Mouse (Mus musculus) midbrain, embryonic 11.5 days (tissue): ENCODE data around the gene Gm266. TPM values are rescaled to one million over a fixed set of nuclear protein-coding genes. Genes with fewer than 3 reads are reported as not detected.
A peak's percentile ranks its signal among the peaks of the same experiment; 100 is the strongest.

Experiments
- ATAC-seq: fragments of 200-750 bp; cut with Nextera tagmentation; 2 replicates; pipeline ENCODE4 v1.8.0; 2017; ENCODE audit warnings: moderate TSS enrichment, moderate library complexity; ENCODE audit not compliant: low FRiP score
- DNase-seq: peaks from one replicate; pipeline ENCODE4 v3.0.0; 2015; ENCODE audit warnings: low spot score; ENCODE audit errors: missing footprints
- H3K27ac ChIP-seq: fragments of 300-500 bp; sonication (generic); 2 replicates; pipeline ENCODE4 v1.5.1; 2014; ENCODE audit warnings: low read depth, low read length
- H3K27me3 ChIP-seq: fragments of 300-500 bp; sonication (generic); 2 replicates; pipeline ENCODE4 v1.6.1; 2014; ENCODE audit warnings: mild to moderate bottlenecking, low read length, moderate library complexity, mixed read lengths; ENCODE audit not compliant: control insufficient read depth, insufficient read depth
- H3K36me3 ChIP-seq: fragments of 300-500 bp; sonication (generic); 2 replicates; pipeline ENCODE4 v1.6.1; 2014; ENCODE audit warnings: mild to moderate bottlenecking, low read length, moderate library complexity, mixed read lengths; ENCODE audit not compliant: control insufficient read depth, insufficient read depth
- H3K4me1 ChIP-seq: fragments of 300-500 bp; sonication (generic); 2 replicates; pipeline ENCODE4 v1.6.1; 2014; ENCODE audit warnings: low read length; ENCODE audit not compliant: control insufficient read depth, insufficient read depth
- H3K4me2 ChIP-seq: fragments of 300-500 bp; sonication (generic); 2 replicates; pipeline ENCODE4 v1.6.1; 2014; ENCODE audit warnings: mild to moderate bottlenecking, moderate library complexity
- H3K4me3 ChIP-seq: fragments of 300-500 bp; sonication (generic); 2 replicates; pipeline ENCODE4 v1.5.1; 2014; ENCODE audit warnings: low read depth, low read length
- H3K9ac ChIP-seq: fragments of 300-500 bp; sonication (generic); 2 replicates; pipeline ENCODE4 v1.6.1; 2014; ENCODE audit warnings: low read length
- H3K9me3 ChIP-seq: fragments of 300-500 bp; sonication (generic); 2 replicates; pipeline ENCODE4 v1.6.1; 2016; ENCODE audit warnings: low read length; ENCODE audit not compliant: control insufficient read depth
- WGBS: fragments of 180-500 bp; shearing (Covaris S2); extraction: QIAGEN DNeasy Blood & Tissue Kit; methylation state at CpG from one replicate; pipeline ENCODE4 v1.1.7; 2014; 5-methylcytosine and 5-hydroxymethylcytosine counted together
- polyA plus RNA-seq: library from polyadenylated mRNA; unstranded; fragments of >200 nt; fragmentation: Nextera tagmentation; extraction: Ambion mirVana; gene quantifications from 2 replicates; pipeline ENCODE4 v1.2.1, GENCODE M21; 2014

The Gm266 gene
- polyA plus RNA-seq, 1 experiment from 2014 or later = 6.0 TPM

DNA sequence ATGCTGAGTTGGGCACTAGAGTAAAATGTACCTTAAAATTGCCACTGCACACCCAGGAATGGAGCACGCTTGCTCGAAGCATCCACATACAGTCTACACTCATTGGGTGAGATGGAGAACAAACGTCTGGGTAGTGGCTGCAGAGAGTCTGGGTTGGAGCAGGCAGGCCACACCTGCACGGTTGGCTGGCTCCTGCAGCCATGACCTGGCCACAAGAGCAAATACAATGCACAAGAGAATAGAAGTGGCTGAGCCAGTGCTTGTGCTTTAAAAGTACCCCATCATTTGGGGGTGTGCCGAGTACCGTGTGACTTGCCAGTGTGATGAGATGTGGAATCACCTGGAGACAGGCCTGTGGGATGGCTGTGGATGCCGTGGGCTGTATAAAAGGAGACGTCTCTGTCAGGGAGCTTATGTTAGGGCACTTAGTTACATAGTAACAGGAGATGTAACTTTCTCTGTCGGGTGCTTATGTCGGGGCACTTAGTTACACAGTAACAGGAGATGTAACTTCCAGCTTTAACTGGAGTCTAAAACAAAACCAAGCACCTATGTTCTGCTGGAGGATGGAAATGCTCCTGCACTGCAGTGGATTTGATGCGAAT lies 3.7 kb upstream of the Gm266 start:
- ATAC-seq = no peak
- Histone ChIP-seq H3K9ac (no peak overlapping the region), H3K27ac (no peak overlapping the region), H3K4me1 (peaks cover 8% of the 10 kb centered on the region), H3K4me3 (no peak overlapping the region), H3K9me3 (no peaks in the 10 kb centered on the region), H3K36me3 (no peaks in the 10 kb centered on the region), H3K4me2 (no peak overlapping the region), H3K27me3 (peaks cover 32% of the 10 kb centered on the region)
- WGBS = 74% methylated on average over 11 of the region's 11 CpGs
- DNase-seq = no peak

DNA sequence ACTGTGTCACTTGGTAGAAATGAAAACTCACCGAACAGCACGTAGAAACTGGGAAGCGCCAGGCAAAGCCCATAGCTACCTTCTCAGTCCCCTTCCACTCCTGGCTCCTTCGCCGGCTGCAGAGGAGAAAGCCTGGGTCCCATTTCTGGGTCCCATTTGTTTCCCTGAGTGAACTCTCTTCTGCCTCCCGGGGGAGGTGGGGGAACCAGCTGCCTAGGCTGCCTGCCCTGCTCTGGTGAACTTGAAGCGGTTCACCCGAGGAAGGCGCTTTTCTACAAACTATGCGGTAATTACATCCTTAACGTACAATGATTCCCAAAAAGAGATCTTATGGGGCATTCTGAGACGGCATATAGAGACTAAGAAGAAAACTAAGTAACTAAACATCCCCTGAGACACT lies 832 bp upstream of the Gm266 start:
- 4% methylated on average over 12 of the region's 12 CpGs for WGBS
- H3K36me3 ChIP-seq = no peaks in the 10 kb centered on the region
- DNase-seq = no peak
- peaks cover 8% of the 10 kb centered on the region for H3K4me1 ChIP-seq
- H3K27me3 ChIP-seq = peaks cover 36% of the 10 kb centered on the region
- ATAC-seq = no peak
- peak overlapping the region; percentile 55 for H3K9ac ChIP-seq
- no peaks in the 10 kb centered on the region for H3K9me3 ChIP-seq
- 0 out of 2 replicates have a peak overlapping the region, but pooled peaks have one; percentile 42 for H3K4me3 ChIP-seq
- peak overlapping the region; percentile 72 for H3K4me2 ChIP-seq
- no peak overlapping the region for H3K27ac ChIP-seq

DNA sequence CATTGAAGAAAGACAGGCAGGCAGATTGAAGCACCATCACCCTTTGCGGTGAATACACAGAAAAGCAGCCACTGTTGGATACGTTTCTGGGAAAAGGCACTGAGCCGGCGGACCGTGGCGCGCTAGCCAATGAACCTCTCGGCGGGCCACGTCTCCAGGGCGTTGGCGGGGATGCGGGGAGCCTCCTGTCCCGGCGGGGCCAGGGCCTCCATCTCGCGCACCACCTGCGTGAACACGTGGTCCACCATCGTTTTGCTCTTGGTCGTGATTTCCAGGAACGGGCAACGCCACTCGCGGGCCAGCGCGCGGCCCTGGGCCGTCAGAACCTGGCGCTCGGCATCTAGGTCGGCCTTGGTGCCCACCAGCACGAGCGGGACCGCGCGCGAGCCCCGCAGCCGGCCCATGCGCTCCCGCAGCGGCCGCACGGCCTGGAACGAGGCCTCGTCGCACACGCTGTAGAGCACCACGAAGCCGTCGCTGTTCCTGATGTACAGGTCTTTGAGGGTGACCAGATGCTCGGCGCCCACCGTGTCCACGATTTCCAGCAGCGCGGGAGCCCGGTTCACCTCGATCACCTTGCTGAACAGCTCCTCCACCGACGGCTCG lies 474 bp downstream of the Gm266 start:
- H3K9ac ChIP-seq = peak overlapping the region; percentile 55
- H3K27me3 ChIP-seq = peaks cover 36% of the 10 kb centered on the region
- DNase-seq = peak; percentile 92

DNA sequence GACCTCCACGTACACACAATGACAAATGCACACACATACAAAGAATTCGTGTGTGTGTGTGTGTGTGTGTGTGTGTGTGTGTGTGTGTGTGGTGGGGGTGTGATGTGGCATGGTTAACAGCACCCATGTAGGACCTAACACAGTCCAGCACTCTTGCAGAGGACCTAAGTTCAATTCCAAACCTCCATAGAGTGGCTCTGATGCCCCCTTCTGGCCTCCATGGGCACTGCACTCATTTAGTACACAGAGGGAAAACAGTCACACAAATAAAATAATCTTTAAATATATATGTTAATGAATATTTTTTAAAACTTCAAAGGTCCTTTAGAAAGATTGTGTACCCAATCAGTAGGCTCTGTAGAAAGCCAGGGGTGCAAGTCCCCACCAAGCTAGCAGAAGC lies 5.7 kb downstream of the Gm266 start:
- H3K27ac ChIP-seq = no peak overlapping the region
- H3K36me3 ChIP-seq = no peaks in the 10 kb centered on the region
- H3K9me3 ChIP-seq = no peaks in the 10 kb centered on the region
- no peak overlapping the region for H3K9ac ChIP-seq
- WGBS = 75% methylated on average over 2 of the region's 2 CpGs
- DNase-seq (peak; percentile 91), ATAC-seq (no peak)
- no peak overlapping the region for H3K4me2 ChIP-seq
- peaks cover 9% of the 10 kb centered on the region for H3K27me3 ChIP-seq
- no peak overlapping the region for H3K4me3 ChIP-seq
- peaks cover under 1% of the 10 kb centered on the region; the same call in 1 of the 2 replicates for H3K4me1 ChIP-seq

More for the DNA sequence above, 474 bp downstream of the Gm266 start:
- Histone ChIP-seq H3K4me2 (peak overlapping the region; percentile 72), H3K27ac (no peak overlapping the region), H3K9me3 (no peaks in the 10 kb centered on the region), H3K4me3 (peak overlapping the region; percentile 42), H3K4me1 (peaks cover 8% of the 10 kb centered on the region), H3K36me3 (no peaks in the 10 kb centered on the region)
- WGBS = under 1% methylated on average over 63 of the region's 63 CpGs
- peak; percentile 48 for ATAC-seq

DNA sequence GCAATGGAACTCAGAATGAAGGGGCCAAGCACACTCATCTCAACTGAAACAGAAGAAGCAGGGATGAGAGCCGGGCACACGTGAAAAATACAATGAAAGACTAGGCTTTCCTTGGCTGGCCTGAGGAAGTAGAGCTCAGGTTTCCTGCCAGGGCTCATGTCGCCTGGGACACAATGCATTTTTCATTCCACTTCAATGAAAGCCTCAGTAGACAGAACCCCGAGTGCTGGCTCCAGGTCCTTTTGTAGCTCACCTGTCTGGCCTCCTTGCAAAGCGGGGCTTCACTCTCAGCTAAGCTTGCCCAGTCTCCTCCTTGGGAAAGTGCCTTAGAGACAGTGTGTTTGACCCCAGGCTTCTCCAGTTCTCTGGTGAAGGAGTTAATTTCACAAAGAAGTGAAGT lies 6.7 kb downstream of the Gm266 start:
- Histone ChIP-seq H3K9ac (no peak overlapping the region), H3K27ac (no peak overlapping the region), H3K4me2 (no peak overlapping the region), H3K27me3 (no peaks in the 10 kb centered on the region), H3K4me1 (no peaks in the 10 kb centered on the region), H3K4me3 (no peak overlapping the region), H3K9me3 (no peaks in the 10 kb centered on the region), H3K36me3 (no peaks in the 10 kb centered on the region)
- DNase-seq = no peak
- 73% methylated on average over 5 of the region's 5 CpGs for WGBS
- ATAC-seq = no peak

DNA sequence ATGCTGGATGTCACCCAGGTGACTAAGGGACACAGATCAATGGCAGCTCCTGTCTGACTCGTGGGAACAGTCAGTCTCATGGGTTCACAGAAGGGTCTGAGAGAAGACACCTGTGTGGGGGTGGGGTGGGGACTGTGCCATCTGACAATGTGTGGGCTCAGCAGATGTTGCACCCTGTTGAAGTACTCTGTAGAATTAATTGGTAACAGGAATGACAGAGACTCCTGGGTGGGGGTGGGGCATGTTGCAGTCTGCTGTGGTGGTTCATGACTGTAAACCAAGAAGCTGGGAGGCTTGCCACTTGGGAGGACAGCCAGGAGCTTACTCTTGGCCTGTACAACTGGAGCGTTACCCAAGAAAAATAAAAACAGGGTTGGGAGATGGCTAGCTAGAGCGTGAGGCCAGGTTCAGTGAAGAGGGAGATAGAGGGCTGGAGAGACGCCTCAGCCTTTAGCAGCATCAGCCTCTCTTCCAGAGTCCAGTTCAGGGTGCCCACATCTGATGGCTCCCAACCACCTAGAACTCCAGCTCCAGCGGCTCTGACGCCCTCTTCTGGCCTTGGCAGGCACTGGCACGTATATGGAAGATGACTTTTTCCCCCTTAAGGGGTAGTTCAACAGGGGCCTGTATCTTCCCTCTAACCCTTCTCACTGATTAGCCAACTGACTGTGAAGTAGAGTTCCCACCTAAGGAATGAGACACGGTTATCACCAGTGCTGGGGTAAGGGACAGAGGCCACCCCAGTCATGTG lies 10.6 kb downstream of the Gm266 start:
- H3K9ac ChIP-seq = no peak overlapping the region
- 62% methylated on average over 8 of the region's 8 CpGs for WGBS
- no peak for DNase-seq
- no peak overlapping the region for H3K27ac ChIP-seq
- no peak overlapping the region for H3K4me2 ChIP-seq
- no peaks in the 10 kb centered on the region for H3K9me3 ChIP-seq
- no peak for ATAC-seq
- no peaks in the 10 kb centered on the region for H3K36me3 ChIP-seq
- H3K4me3 ChIP-seq = no peak overlapping the region
- no peaks in the 10 kb centered on the region for H3K27me3 ChIP-seq
- H3K4me1 ChIP-seq = no peaks in the 10 kb centered on the region

DNA sequence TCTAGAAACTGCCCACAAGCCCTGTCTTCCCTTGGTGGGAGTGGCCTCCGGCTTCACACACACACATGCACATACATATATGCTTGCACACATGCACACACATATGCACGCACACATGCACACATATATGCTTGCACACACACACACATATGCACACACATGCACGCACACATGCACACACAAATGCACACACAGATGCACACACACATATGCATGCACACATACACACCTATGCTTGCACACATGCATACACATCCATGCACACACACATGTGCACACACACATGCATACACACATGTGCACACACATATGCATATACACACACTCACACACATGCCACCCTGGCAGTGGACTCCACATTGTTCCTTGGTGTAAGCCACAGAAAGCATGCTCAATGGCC lies 11.2 kb downstream of the Gm266 start:
- H3K27ac ChIP-seq = no peak overlapping the region
- no peaks in the 10 kb centered on the region for H3K27me3 ChIP-seq
- no peaks in the 10 kb centered on the region for H3K9me3 ChIP-seq
- 93% methylated on average over 3 of the region's 3 CpGs for WGBS
- ATAC-seq = no peak
- no peak overlapping the region for H3K4me2 ChIP-seq
- no peaks in the 10 kb centered on the region for H3K36me3 ChIP-seq
- H3K4me1 ChIP-seq = no peaks in the 10 kb centered on the region
- no peak overlapping the region for H3K9ac ChIP-seq
- H3K4me3 ChIP-seq = no peak overlapping the region
- no peak for DNase-seq

DNA sequence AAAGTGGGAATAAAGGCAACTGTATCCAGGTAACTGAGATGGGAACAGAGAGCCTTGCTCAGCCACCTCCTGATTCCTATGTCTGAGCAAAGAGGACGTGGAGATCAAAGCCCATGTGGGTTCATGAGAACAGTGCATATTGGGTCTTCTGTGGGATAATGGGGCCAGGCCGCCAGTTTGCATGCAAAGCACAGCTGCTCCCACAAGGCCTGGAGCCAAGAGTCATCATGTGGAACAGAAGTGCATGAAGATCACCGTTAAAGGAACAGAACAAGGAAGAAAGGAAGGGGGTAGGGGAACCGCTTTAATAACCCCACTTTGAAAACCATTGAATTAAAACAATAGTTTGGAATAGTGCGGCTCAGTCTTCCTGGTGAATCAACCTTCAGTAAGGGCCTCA lies 12.7 kb downstream of the Gm266 start:
- no peaks in the 10 kb centered on the region for H3K9me3 ChIP-seq
- H3K4me3 ChIP-seq = no peak overlapping the region
- H3K27ac ChIP-seq = no peak overlapping the region
- H3K4me1 ChIP-seq = no peaks in the 10 kb centered on the region
- DNase-seq = no peak
- no peak overlapping the region for H3K9ac ChIP-seq
- H3K4me2 ChIP-seq = no peak overlapping the region
- WGBS = 72% methylated on average over 5 of the region's 5 CpGs
- H3K36me3 ChIP-seq = no peaks in the 10 kb centered on the region
- H3K27me3 ChIP-seq = no peaks in the 10 kb centered on the region
- no peak for ATAC-seq

DNA sequence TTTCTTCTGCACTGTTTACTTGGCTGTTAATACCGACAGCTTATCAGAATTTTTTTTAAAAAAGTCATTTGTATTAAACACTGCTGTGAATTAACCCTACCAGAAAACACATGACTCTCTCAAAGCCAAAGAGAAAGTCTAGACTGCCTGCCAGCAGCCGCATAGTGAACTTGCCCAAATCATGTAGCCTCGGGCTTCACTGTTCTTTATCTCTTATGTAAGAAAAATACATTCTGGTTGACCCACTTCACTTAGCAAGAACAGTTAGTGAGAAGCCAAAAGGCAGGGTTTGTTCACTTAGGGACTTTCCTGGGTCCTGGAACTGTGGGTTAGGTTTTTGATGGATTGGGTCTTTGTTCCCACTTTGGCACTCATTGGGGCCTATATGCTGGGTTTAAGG lies 13.9 kb downstream of the Gm266 start:
- no peaks in the 10 kb centered on the region for H3K4me1 ChIP-seq
- no peaks in the 10 kb centered on the region for H3K9me3 ChIP-seq
- no peaks in the 10 kb centered on the region for H3K36me3 ChIP-seq
- ATAC-seq (no peak), DNase-seq (no peak)
- WGBS = 89% methylated on average over 3 of the region's 3 CpGs
- no peak overlapping the region for H3K4me3 ChIP-seq
- no peak overlapping the region for H3K9ac ChIP-seq
- H3K27ac ChIP-seq = no peak overlapping the region
- no peaks in the 10 kb centered on the region for H3K27me3 ChIP-seq
- H3K4me2 ChIP-seq = no peak overlapping the region
